ENCODE assay signal across 18 mouse cellular contexts in genomic region chr8:113087586-113087985, GRCm38 (mm10).
"Had no signal": no experiment of that assay in that cellular context is flagged by ENCODE, and none has a peak within 500 bp of the region (broad histone marks: within the 10 kb centered on the region; RNA-seq: fewer than 3 reads in every experiment).

No protein-coding gene starts in this region.

- DNase-seq: lung, adult 18-20 months; lung, embryonic 14.5 days; lung, postnatal 10 days; lung, postnatal 4 days; retina, postnatal 1 day; right cerebral cortex, adult 18-20 months; right cerebral cortex, postnatal 25 days; right cerebral cortex, postnatal 4 days; spleen, adult 18-20 months; thymus, adult 18-20 months; thymus, postnatal 14 days; thymus, postnatal 36 days had no signal

- H3K9ac ChIP-seq: lung, embryonic 14.5 days; midbrain, embryonic 13.5 days; midbrain, embryonic 15.5 days; neural tube, embryonic 13.5 days; neural tube, embryonic 15.5 days had no signal

- H3K27me3 ChIP-seq: midbrain, embryonic 13.5 days; midbrain, embryonic 15.5 days; neural tube, embryonic 13.5 days; neural tube, embryonic 15.5 days had no signal

- H3K27ac ChIP-seq: midbrain, embryonic 10.5 days; midbrain, embryonic 13.5 days; midbrain, embryonic 15.5 days; neural tube, embryonic 13.5 days; neural tube, embryonic 15.5 days had no signal

- ATAC-seq: midbrain, embryonic 13.5 days; midbrain, embryonic 15.5 days had no signal

- H3K4me2 ChIP-seq: lung, embryonic 14.5 days; midbrain, embryonic 13.5 days; midbrain, embryonic 15.5 days; neural tube, embryonic 13.5 days; neural tube, embryonic 15.5 days had no signal

- H3K4me3 ChIP-seq: midbrain, embryonic 10.5 days; midbrain, embryonic 13.5 days; midbrain, embryonic 15.5 days; myocyte; neural tube, embryonic 13.5 days; neural tube, embryonic 15.5 days had no signal

- H3K36me3 ChIP-seq: midbrain, embryonic 10.5 days; midbrain, embryonic 13.5 days; midbrain, embryonic 15.5 days; neural tube, embryonic 13.5 days; neural tube, embryonic 15.5 days had no signal

- H3K9me3 ChIP-seq: midbrain, embryonic 10.5 days; midbrain, embryonic 13.5 days; midbrain, embryonic 15.5 days; neural tube, embryonic 13.5 days; neural tube, embryonic 15.5 days had no signal

- H3K4me1 ChIP-seq: midbrain, embryonic 10.5 days; midbrain, embryonic 13.5 days; midbrain, embryonic 15.5 days; neural tube, embryonic 13.5 days; neural tube, embryonic 15.5 days had no signal
